Comparison of ENCODE assay signal across 8 mouse cellular contexts in genomic region chr2:180659353-180660150, GRCm38 (mm10). TPM values are rescaled to one million over a fixed set of nuclear protein-coding genes. Genes with fewer than 3 reads are reported as not detected.
A peak's percentile ranks its signal among the peaks of the same experiment; 100 is the strongest.
DNase-seq lines count a peak whose midpoint lies in the region; ATAC-seq lines count a peak whose summit lies in the region.

No protein-coding gene starts in this region.

- intact Hi-C loops in left cerebral cortex, postnatal 4 days (cut with DNase I): no loop called here

- H3K9me3 ChIP-seq in lung, embryonic 15.5 days: no peaks in the 10 kb centered on the region
- no peaks in the 10 kb centered on the region for H3K9me3 ChIP-seq in embryonic facial prominence, embryonic 11.5 days (replicated peaks; ENCODE audit: control insufficient read depth, low read length)
- no peaks in the 10 kb centered on the region for H3K9me3 ChIP-seq in intestine, embryonic 16.5 days (ENCODE audit: control insufficient read depth, low read length)
- no peaks in the 10 kb centered on the region for H3K9me3 ChIP-seq in neural tube, embryonic 13.5 days

- H3K4me2 ChIP-seq in lung, embryonic 15.5 days: peak overlapping the region; percentile 13
- H3K4me2 ChIP-seq in embryonic facial prominence, embryonic 11.5 days (ENCODE audit: low read depth, low read length): peak overlapping the region; percentile 38
- peak overlapping the region; percentile 6; the same call in 1 of the 2 replicates for H3K4me2 ChIP-seq in intestine, embryonic 16.5 days (ENCODE audit: low read depth, low read length)
- H3K4me2 ChIP-seq in neural tube, embryonic 13.5 days: peak overlapping the region; percentile 49

- no peak overlapping the region for H3K27ac ChIP-seq in lung, embryonic 15.5 days
- H3K27ac ChIP-seq in embryonic facial prominence, embryonic 11.5 days (replicated peaks; ENCODE audit: low read depth, low read length): no peak overlapping the region
- H3K27ac ChIP-seq in intestine, embryonic 16.5 days (ENCODE audit: low read length): no peak overlapping the region
- H3K27ac ChIP-seq in neural tube, embryonic 13.5 days (replicated peaks): no peak overlapping the region

- no peak for DNase-seq in lung, postnatal 36 days
- DNase-seq in embryonic facial prominence, embryonic 11.5 days (ENCODE audit: low spot score): no peak
- DNase-seq in layer of hippocampus, postnatal 25 days (ENCODE audit: extremely low spot score in 1 of 2, low spot score in 1 of 2): no peak
- no peak for DNase-seq in left cerebral cortex, postnatal 4 days
- DNase-seq in retina, embryonic 14.5 days (ENCODE audit: low spot score): no peak

- 0 out of 2 replicates have a peak overlapping the region, but pooled peaks have one; percentile 13 for H3K9ac ChIP-seq in lung, embryonic 15.5 days
- H3K9ac ChIP-seq in embryonic facial prominence, embryonic 11.5 days (replicated peaks; ENCODE audit: low read length): peak overlapping the region; percentile 25
- no peak overlapping the region; the same call in 1 of the 2 replicates for H3K9ac ChIP-seq in intestine, embryonic 16.5 days (ENCODE audit: low read depth, low read length)
- peak overlapping the region; percentile 56 for H3K9ac ChIP-seq in neural tube, embryonic 13.5 days

- H3K4me3 ChIP-seq in lung, embryonic 15.5 days: no peak overlapping the region
- H3K4me3 ChIP-seq in embryonic facial prominence, embryonic 11.5 days (ENCODE audit: low read depth, low read length): no peak overlapping the region
- H3K4me3 ChIP-seq in intestine, embryonic 16.5 days (ENCODE audit: low read length): no peak overlapping the region
- 0 out of 2 replicates have a peak overlapping the region, but pooled peaks have one; percentile 14 for H3K4me3 ChIP-seq in neural tube, embryonic 13.5 days

- WGBS in lung, embryonic 15.5 days: 36% methylated on average over 42 of the region's 42 CpGs
- 28% methylated on average over 42 of the region's 42 CpGs for WGBS in embryonic facial prominence, embryonic 11.5 days
- WGBS in intestine, embryonic 16.5 days: 40% methylated on average over 42 of the region's 42 CpGs
- WGBS in neural tube, embryonic 13.5 days: 30% methylated on average over 42 of the region's 42 CpGs

- no peaks in the 10 kb centered on the region for H3K4me1 ChIP-seq in lung, embryonic 15.5 days
- no peaks in the 10 kb centered on the region for H3K4me1 ChIP-seq in embryonic facial prominence, embryonic 11.5 days (ENCODE audit: control insufficient read depth, insufficient read depth, low read length)
- no peaks in the 10 kb centered on the region for H3K4me1 ChIP-seq in intestine, embryonic 16.5 days (ENCODE audit: control insufficient read depth, insufficient read depth, low read length)
- H3K4me1 ChIP-seq in neural tube, embryonic 13.5 days (replicated peaks): peaks cover 19% of the 10 kb centered on the region

- H3K36me3 ChIP-seq in lung, embryonic 15.5 days: peaks cover 9% of the 10 kb centered on the region; the same call in 1 of the 2 replicates
- peaks cover 2% of the 10 kb centered on the region; the same call in 1 of the 2 replicates for H3K36me3 ChIP-seq in embryonic facial prominence, embryonic 11.5 days (replicated peaks; ENCODE audit: control insufficient read depth, insufficient read depth, low read depth, low read length)
- peaks cover 7% of the 10 kb centered on the region; the same call in 1 of the 2 replicates for H3K36me3 ChIP-seq in intestine, embryonic 16.5 days (ENCODE audit: control insufficient read depth, insufficient read depth, low read length)
- H3K36me3 ChIP-seq in neural tube, embryonic 13.5 days: peaks cover 31% of the 10 kb centered on the region

- no peak for ATAC-seq in lung, embryonic 15.5 days (ENCODE audit: borderline replicate concordance, extremely low read depth, low FRiP score, low TSS enrichment)
- ATAC-seq in embryonic facial prominence, embryonic 11.5 days (replicated peaks; ENCODE audit: insufficient number of reproducible peaks, low FRiP score, low TSS enrichment, low read depth): no peak
- peak; percentile 34; the same call in 1 of the 2 replicates for ATAC-seq in intestine, embryonic 16.5 days
- ATAC-seq in neural tube, embryonic 13.5 days (ENCODE audit: low read depth): no peak; the same call in 1 of the 2 replicates

- no peaks in the 10 kb centered on the region for H3K27me3 ChIP-seq in lung, embryonic 15.5 days
- H3K27me3 ChIP-seq in embryonic facial prominence, embryonic 11.5 days (ENCODE audit: control insufficient read depth, insufficient read depth, low read length): no peaks in the 10 kb centered on the region
- H3K27me3 ChIP-seq in intestine, embryonic 16.5 days (replicated peaks; ENCODE audit: control insufficient read depth, insufficient read depth, low read length): no peaks in the 10 kb centered on the region
- H3K27me3 ChIP-seq in neural tube, embryonic 13.5 days: no peaks in the 10 kb centered on the region

RNA-seq across cellular contexts. Expression of gene Tcfl5, which starts 17.0 kb away (rescaled TPM):
- polyA plus RNA-seq in lung, embryonic 15.5 days (2015; fragmentation: Nextera tagmentation; extraction: Ambion mirVana): 0.10 and 0.22 TPM in 2 replicates
- 0.25 and 0.59 TPM in 2 replicates for polyA plus RNA-seq in embryonic facial prominence, embryonic 11.5 days (2014; fragmentation: Nextera tagmentation; extraction: Ambion mirVana)
- 0.10 and 0.12 TPM in 2 replicates for polyA plus RNA-seq in intestine, embryonic 16.5 days (2015; fragmentation: Nextera tagmentation; extraction: Ambion mirVana)
- 0.40 and 0.55 TPM in 2 replicates for polyA plus RNA-seq in neural tube, embryonic 13.5 days (2015; fragmentation: Nextera tagmentation; extraction: Ambion mirVana)
- under 1 TPM; 0.42 to 0.49 TPM for total RNA-seq in layer of hippocampus, postnatal 25 days (2021)
- 1 to 10 TPM; 2.7 to 3.7 TPM for total RNA-seq in left cerebral cortex, postnatal 4 days (2021)

RNA-seq across cellular contexts. Expression of gene Dido1, which starts 50.2 kb away (rescaled TPM):
- 29.3 and 31.7 TPM in 2 replicates for polyA plus RNA-seq in lung, embryonic 15.5 days (2015; fragmentation: Nextera tagmentation; extraction: Ambion mirVana)
- 27.8 and 28.3 TPM in 2 replicates for polyA plus RNA-seq in embryonic facial prominence, embryonic 11.5 days (2014; fragmentation: Nextera tagmentation; extraction: Ambion mirVana)
- polyA plus RNA-seq in intestine, embryonic 16.5 days (2015; fragmentation: Nextera tagmentation; extraction: Ambion mirVana): 16.6 and 17.0 TPM in 2 replicates
- 21.8 and 24.1 TPM in 2 replicates for polyA plus RNA-seq in neural tube, embryonic 13.5 days (2015; fragmentation: Nextera tagmentation; extraction: Ambion mirVana)
- total RNA-seq in layer of hippocampus, postnatal 25 days (2021): 10 to 100 TPM; 51.1 to 59.6 TPM
- total RNA-seq in left cerebral cortex, postnatal 4 days (2021): 10 to 100 TPM; 60.8 to 61.4 TPM

RNA-seq across cellular contexts. Expression of gene Gid8, which starts 50.4 kb away (rescaled TPM):
- 55.0 and 56.0 TPM in 2 replicates for polyA plus RNA-seq in lung, embryonic 15.5 days (2015; fragmentation: Nextera tagmentation; extraction: Ambion mirVana)
- 68.7 and 72.1 TPM in 2 replicates for polyA plus RNA-seq in embryonic facial prominence, embryonic 11.5 days (2014; fragmentation: Nextera tagmentation; extraction: Ambion mirVana)
- 51.1 and 54.4 TPM in 2 replicates for polyA plus RNA-seq in intestine, embryonic 16.5 days (2015; fragmentation: Nextera tagmentation; extraction: Ambion mirVana)
- polyA plus RNA-seq in neural tube, embryonic 13.5 days (2015; fragmentation: Nextera tagmentation; extraction: Ambion mirVana): 55.6 and 59.1 TPM in 2 replicates
- 10 to 100 TPM; 60.5 to 62.2 TPM for total RNA-seq in layer of hippocampus, postnatal 25 days (2021)
- total RNA-seq in left cerebral cortex, postnatal 4 days (2021): 10 to 100 TPM; 66.3 to 67.5 TPM
